Mouse (Mus musculus) embryo, embryonic 9.5 days (tissue): ENCODE data around the gene Olfr1265.

Experiments used
- DNase-seq: peaks from one replicate; pipeline ENCODE4 v3.0.0-alpha.2; 2017; ENCODE audit errors: extremely low spot score

The Olfr1265 gene

GRCm38 (mm10) chr2:90035037-90035436 lies at the start of gene Olfr1265:
Gene Olfr1265 (plus strand): TSS chr2:90035337.
- DNase-seq, result no peak

- no peak for DNase-seq
These were observed 44.2 kb upstream of the Olfr1265 start, which contains the start of gene Olfr1261 for GRCm38 (mm10) chr2:89990921-89991320. Gene Olfr1261 (plus strand): TSS chr2:89991221.

GRCm38 (mm10) chr2:89999845-90000244 lies 35.3 kb upstream of the Olfr1265 start, which contains the start of gene Olfr1262:
Gene Olfr1262 (plus strand): TSS chr2:90000145.
- no peak for DNase-seq

- DNase-seq, result no peak
These were observed 23.3 kb upstream of the Olfr1265 start, which contains the start of gene Olfr1263 for GRCm38 (mm10) chr2:90011831-90012230. Gene Olfr1263 (plus strand): TSS chr2:90012131.

GRCm38 (mm10) chr2:90025477-90025876 lies 9.7 kb upstream of the Olfr1265 start, which contains the start of gene Olfr1264:
Gene Olfr1264 (minus strand): TSS chr2:90025577.
- no peak for DNase-seq

GRCm38 (mm10) chr2:90063494-90063893 lies 28.4 kb downstream of the Olfr1265 start, which contains the start of gene Olfr140:
Gene Olfr140 (minus strand): TSS chr2:90063594.
- no peak for DNase-seq

GRCm38 (mm10) chr2:90070065-90070464 lies 34.9 kb downstream of the Olfr1265 start:
- no peak for DNase-seq
